Mouse (Mus musculus) frontal cortex, postnatal 25 days (tissue): Measurements from ENCODE around the gene Ggt1.
"Not testable (repeated sequence)": the region's sequence is repeated elsewhere in the genome, so short reads cannot be mapped to it uniquely, and the experiment has no call there.

Experiments used
- DNase-seq, 2 experiments: peaks; one replicate each; pipeline ENCODE4 v3.0.0; 2022; ENCODE audit warnings: low spot score in 2 of 2

Gene Ggt1

DNA sequence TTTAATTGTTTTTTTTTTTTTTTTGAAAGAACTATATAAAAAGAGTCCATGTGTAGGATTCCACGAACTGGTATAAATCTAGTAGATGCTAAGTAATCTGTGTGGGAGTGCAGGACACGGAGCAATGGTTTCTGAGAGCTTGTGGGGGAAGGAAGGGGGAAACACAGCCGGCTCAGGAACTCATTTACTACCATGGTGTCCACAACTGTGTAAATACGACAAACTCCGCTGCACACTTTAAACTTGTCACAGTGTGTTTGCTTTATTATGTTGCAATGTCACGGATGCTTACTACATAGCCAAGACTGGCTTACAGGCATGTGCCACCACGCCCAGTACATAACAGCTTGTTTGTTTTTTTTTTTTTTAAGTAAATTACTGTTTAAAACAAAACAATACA is 11.5 kb upstream of the Ggt1 start:
- DNase-seq, result no peak

DNA sequence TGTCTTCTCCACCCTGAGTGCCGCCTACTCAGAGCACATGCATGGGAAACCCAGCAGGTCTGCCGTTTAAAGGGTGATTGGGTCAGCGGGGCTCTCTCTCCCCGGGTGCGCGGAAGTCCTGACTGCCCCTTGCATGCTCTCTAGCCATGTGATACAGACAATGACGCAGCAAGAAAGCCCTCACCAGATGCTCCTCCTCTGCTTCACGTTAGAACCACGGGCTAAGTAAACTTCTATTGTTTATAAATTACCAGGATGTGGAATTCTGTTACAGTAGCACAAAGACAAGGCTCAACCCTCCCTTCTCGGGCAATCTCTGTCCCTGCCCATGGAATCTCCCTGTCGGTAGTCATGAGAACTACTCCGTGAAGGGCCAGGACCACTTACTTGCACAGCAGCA is 10.2 kb upstream of the Ggt1 start:
- no peak for DNase-seq

DNA sequence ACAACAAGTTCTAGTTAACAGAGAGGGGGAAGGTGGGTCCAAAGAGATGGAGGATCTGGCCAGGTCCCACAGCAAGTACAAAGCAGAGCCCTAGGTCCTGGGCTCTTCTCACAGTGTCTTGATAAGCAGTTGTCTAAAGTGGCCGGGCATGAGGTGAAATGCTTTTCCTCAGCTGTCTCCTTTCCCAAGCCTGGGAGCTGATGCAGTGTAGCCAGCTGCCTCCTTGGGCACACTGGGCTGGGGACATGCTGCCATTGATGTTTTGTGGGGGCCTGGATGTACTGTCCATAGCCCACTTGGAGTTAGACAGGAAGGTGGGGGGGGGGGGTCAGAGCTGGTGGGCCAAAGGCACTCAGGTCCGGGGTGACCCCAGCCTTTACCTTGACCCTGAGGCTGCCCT is 9.3 kb upstream of the Ggt1 start:
- no peak for DNase-seq

DNA sequence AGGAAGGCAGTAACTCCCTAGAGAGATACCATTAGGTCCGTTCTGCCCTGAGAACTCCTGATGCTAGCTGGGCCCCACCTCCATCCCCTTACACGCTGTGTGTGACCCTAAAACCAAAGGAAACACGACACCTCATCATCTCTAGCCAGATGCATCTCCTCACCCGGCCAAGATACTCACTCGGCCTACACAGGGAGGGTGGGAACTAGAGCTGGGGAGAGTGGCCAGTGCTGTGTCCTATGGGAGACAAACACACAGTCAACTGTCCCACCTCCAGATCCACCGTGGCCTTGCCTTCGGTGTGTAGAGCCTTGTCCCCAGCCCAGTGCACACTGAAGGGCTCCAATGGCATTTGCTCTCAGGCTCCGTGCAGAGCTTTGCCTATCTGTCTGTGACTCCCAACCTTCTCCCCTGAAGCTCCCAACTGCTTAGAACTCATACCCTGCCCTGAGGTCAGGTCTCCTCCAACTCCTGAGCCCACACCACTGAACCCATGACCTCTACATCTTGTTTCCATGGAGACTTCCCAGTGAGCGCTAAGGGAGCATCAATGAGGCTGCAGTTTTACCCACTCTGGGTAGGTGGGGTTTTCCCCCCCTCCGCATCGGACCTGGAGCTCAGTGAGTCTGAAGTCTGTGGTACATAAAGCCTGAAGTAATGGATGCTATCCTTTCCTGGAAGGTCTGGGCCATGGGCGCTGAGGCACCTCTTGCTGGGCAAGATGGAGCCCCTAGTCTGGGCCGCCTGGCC is 8.5 kb upstream of the Ggt1 start:
- DNase-seq, result no peak

DNA sequence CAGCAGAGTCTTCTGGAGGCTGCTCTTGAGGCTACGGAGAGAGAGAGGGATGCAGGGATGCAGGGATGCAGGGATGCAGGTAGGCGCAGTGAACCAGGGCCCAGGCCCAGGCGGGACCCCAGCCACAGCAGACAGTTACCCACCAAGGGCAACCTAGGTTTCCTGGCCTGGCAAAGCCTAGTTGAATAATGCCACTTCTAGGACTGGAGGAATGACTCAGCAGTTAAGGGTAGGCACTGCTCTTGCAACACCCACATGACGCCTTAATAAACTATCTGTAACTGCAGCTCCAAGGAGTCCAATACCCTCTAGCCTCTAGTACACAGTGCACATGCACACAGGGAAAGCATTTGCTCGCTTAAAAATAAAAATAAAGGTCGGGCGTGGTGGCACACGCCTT is 7.3 kb upstream of the Ggt1 start:
- no peak for DNase-seq

DNA sequence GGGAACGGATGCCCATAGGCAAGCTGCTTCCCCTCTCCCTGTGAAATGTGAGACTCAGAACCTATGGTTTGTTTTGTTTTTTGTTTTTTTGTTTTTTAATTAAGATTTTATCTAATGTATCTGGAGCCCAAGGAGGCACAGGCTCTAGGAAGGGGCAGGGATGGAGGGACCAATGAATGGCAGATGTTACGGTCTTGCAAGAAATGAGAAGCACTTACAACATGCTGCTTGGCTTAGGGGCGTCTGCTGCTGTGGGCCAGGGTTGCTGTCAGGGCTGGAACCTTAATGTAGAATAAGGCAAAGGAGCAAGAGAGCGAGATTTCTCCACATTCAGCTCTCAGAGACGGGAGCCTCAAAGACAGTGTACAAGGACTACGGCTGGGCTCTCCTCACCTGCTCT is 5.8 kb upstream of the Ggt1 start:
- no peak for DNase-seq

DNA sequence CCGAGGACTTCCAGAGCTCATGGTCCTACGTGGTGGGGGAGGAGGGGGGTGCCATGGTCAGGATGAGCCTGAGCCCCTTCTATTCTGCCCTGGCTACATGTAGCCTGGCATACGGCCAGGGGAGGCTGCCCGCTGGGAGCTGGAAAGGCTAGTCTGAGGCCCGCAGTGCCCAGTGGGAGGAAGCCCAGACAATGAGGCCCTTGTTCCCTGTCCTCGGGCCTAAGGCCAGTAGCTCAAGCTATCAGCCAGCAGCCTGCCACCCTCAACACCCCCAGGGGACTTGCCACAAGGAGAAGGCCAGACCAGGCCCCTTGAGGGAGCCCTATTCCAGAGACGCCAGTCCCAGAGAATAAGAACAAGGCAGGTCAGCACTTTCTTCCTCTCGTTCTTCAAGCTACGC is 5.4 kb upstream of the Ggt1 start:
- DNase-seq, result peak; percentile 28 to 55

DNA sequence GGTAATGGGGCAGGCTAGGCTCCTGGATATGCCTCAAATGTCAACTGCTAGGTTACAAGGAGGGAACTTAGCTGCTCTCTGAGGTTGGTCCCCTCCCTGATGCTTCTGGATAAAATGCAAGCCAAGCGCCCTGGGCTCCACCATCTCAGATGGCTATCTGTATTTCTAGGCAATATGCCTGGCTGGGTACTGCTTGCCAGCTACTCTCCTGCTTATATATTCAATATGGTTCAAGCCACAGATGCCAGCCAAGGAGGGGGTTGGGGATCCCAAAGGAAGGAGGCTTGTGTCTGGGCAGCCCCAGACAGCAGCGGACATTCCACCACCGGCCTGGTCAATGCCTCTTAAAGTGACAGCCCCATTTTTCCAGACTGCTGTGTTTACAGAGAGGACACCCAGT is 2.9 kb upstream of the Ggt1 start:
- no peak for DNase-seq

DNA sequence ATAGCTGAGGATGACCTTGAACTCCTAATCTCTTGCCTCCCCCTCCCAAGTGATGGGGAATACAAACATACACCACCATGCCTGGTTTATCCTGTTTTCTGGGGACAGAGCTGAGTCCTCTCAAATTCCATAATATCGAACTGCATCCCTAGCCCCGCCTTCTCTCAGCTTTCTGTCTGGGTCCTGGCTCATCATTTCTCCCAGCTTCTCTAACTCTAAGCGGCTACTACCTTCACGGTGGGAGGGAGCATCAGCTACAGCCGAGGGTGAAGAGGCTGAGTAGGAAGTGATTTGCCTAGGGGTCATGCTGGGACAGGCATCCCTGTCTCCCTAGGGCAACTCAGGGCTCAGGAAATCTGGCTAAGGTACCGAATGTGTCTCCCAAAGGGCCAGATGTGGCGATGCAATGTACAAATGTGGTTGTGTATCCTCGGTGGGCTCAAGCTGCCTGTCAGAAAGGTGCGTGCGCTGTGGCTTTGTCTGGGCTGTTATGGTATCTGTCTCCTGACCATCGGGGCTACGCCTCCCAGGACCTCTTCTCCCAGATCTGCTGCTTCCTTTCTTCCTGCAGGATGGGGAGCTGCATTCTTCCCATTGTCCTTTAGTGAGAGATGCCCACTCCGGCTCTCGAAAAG is 2.2 kb upstream of the Ggt1 start:
- DNase-seq, result no peak

DNA sequence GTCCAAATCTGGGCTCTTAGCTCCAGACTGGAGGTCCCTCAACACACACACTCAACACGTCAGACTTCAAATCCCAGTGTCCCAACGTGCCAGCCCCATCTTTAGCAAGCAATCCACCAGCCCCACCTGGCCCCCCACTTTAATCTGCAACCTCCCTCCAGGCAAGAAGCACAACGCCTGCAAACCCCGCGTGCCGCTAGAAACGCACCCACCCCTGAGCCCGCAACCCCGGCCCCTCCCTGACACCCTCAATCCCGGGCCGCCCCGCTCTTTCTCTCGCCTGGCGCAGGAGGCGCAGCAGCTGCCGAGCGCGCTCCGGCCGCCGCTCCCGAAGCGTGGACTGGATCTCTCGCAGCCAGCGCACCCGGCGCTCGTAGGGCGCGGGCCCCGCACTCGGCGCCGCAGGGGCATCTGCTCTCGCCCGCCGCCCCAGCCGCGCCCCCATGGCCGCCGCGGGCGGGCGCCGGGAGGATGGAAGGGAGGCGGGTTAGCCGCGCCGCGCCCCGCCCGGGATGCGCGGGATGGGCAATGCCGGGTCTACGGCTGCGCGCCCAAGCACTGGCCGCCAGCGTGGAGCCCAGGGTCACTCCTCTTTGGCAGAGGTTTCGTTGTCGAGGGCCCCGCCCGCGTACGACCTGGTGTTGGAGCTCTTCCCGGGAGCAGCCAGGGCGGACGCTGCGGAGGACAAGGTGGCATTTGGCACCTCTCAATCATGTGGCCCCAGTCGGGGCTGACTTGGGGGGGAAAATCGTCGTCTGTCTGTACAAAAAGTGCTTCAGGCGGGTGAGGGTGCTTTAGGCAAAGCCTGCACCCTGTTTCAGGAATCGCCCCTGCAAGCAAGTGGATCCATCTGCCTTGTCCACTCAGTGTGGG is 1.5 kb upstream of the Ggt1 start, which contains the start of gene Lrrc75b:
Lrrc75b (minus strand) TSS at position 655 of the 873 bp plus-strand sequence.
- peak in 1 of 2 experiments; percentile 26 for DNase-seq

DNA sequence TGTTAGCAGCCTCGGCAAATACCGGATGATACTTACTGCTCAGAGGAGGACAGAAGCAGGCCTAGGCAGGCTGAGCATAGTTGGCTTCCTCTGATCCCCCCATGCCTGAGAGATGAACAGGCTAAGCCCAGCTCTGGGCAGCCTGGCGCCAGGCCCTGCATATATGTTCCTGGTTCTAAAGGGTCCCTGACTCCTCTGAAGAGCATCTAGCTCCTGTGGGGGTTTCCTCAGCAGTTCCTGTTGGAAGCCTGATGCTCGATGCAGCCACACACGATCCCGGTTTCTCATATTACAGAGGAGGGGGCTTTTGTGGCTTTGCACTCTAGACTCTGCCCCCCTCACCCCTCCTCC is 880 bp upstream of the Ggt1 start:
- DNase-seq, result no peak

DNA sequence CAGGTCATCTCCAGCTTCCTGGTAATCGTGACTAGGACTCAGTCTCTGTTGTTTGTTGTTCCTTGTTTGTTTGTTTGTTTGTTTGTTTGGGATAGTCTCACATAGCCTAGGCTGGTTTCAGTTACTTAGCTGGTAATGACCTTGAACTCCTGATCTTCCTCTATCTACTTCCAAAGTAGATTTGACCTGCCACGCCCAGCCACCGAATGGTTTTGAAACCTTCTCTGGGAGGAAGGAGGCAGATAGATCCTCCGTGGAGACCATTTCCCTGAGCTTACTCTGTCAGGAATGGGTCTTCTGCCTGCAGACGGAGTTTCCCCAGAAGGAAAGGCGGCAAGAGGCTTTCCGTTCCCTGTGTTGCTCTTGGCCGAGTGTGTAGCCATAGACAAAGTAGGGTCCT is 1.2 kb downstream of the Ggt1 start:
- no peak for DNase-seq

DNA sequence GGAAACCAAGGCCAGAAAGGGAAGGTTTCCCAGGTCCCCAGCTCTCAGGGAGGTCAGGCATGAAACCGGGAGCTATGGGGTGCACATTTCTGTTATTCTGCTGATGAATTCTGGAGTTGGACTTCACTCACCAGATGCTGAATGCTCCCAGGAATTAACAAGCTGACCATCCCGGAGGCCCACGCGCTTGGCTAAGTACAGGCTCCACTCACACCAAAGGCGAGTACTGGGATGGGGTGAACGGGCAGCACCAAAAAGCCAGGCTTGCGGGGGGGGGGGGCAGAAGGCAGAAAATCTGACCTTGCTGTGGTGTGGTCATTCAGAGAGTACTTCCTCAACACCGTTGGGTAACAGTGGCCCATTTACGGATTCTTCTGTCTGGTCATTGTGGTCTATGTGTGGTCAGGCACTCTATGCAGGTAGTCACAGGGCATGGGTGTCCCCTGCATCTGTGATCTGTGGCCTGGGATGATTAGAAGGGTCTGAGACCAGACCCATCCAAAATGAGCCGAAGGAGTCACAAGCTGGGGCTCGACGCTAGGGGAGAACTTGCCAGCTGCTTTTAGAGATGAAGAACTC is 3.4 kb downstream of the Ggt1 start:
- DNase-seq, result no peak

DNA sequence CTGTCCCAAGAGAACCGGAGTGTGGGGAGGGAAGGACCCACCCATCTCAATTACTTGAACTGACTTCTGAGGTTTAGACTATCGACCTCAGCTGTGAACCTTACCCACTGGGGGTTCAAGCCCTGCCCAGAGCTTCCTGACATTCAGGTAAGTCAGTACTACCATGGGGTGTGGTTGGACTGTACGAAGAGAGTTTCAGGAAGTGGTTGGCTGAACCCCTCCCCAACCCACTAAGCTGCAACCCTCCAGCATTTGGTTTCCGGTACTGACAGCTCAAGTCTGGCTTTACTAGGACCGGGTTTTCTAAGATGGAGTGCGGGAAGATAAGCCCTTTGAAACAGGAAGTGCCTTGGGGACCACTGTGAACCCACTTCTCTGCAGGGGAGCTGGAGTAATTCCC is 4.0 kb downstream of the Ggt1 start:
- no peak for DNase-seq

DNA sequence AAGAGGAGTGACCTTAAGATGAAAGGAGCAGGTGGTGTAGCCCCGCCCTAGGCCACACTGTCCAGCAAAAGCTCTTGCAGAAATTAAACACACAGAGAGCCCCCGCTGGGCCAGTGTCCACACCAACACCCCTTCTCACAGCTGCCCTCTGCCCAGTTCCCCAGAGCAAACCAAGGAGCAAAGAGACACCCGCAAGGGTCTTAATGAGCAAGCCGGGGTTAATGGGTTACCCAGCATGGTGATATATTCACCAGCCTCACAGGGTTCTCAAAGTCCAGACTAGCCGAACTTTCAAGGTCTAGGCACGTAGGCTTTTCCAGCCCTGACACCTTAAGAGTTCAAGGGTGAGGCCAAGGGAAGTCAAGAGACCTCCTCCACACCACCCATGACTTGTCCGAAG is 4.5 kb downstream of the Ggt1 start:
- no peak for DNase-seq

DNA sequence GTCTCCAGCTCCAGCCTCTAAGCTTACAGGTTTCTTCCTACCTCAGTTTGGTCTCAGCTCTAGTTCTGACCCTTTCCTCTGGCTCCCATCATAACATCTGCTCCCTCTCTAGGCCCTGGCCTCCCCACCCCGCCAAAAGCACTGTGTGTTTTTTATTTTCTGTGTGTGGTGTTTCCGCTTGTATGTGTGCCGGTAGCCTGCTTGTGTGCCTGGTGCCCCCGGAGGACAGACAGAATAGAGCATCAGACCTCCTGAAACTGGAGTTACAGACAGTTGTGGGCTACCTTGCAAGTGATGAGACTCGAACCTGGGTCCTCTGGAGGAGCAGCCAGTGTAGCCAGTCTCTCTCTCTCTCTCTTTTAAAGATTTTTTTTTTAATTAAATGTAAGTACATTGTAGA is 4.9 kb downstream of the Ggt1 start:
- no peak for DNase-seq

DNA sequence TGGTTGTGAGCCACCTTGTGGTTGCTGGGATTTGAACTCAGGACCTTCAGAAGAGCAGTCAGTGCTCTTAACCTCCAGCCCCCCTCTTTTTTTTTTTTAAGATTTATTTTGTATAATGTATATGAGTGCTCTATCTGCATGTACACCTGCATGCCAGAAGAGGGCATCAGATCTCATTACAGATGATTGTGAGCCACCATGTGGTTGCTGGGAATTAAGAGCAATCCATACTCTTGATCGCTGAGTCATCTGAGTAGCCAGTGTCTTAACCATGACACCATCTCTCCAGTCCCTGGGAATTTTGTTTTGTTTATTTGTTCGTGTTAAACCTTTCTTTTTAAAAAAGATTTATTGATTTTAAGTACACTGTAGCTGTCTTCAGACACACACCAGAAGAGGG is 5.4 kb downstream of the Ggt1 start:
- DNase-seq, result not testable (repeated sequence)

DNA sequence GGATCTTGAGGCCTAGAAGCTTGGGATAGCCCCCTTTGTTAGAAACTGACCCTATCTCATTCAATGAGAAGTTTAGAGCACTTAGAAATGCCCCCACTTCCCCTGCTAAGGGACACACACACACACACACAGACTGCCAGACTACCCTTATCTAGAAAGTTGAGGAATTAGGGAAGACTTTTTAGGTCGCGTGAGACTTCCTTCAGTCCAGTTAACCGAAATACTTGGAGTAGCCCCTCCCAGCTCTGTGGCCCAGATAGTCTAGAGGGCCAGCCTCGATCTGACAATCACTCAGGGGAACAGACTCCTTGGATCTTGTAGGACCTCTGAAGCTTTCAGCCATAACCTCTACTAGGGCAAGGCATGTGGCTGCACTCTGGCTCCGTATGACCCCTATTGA is 6.6 kb downstream of the Ggt1 start:
- no peak for DNase-seq

DNA sequence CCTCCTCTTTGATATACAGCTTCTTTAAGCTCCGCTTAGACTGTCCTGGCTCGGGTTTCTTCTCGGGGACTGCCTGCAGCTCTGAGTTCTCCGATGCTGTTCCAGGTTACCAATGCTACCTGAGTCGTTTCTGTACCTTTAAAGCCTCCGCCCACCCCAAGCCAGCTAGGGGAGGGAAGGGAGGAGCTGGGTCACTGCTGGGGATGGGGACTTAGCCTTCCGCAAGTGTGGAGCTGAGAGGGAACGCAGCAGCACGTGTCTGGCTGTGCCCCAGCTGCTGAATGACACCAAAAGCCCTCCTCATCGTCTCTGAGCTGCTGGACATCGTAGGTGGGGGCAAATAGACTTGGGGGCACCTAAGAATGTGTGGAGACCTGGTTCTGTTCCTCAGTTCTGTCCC is 7.0 kb downstream of the Ggt1 start:
- DNase-seq, result no peak

DNA sequence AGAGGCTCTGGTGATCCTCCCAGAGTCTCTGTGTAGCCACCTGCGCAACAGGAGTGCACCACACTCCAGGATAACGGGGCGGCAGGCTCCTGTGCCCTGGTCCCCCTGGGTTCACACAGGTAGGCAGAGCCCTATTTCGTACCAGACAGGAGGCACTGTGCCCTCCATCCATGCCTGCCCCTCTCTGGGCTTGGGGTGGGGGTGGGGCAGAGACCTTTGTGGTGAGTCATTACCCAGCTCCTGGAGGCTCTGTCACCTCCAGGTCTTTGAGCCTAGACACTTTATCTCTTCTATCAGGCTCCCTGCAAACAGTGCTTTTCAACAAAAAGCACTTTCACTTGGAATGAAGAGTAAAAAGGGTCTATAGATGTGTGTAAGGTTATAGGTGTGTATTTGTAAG is 7.4 kb downstream of the Ggt1 start:
- DNase-seq, result no peak

DNA sequence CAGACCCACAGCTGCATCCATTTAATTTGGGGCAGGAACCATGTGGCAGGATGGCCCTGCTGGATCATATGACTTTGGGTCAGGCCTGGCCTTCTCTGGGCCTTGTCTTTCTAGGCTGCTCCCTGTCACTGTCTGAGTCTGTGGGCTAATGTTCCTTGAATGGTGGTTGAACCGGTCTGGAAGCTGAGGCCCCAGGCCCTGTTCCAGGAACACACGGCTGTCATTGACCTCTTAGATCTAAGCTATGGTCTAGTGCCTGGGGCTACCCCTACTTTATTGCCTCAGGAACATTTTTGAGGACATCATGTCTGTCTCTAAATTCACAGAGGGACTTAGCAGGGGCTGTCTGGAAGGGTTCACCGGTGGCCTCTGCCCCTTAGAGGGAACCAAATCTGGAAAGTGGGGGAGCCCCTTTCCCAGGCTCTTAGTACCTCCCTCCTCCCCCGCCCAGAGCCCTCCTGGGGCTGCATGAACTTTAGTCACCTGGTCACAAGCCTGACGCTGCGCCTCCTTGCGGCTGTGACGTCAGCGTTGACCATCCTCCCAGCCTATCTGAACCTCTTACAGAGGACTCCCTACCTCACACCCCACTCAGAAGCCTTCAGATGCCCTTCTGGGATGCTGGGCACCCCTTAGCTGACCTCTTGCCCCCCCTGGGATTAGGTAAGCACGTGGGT is 9.7 kb downstream of the Ggt1 start:
- DNase-seq, result no peak

DNA sequence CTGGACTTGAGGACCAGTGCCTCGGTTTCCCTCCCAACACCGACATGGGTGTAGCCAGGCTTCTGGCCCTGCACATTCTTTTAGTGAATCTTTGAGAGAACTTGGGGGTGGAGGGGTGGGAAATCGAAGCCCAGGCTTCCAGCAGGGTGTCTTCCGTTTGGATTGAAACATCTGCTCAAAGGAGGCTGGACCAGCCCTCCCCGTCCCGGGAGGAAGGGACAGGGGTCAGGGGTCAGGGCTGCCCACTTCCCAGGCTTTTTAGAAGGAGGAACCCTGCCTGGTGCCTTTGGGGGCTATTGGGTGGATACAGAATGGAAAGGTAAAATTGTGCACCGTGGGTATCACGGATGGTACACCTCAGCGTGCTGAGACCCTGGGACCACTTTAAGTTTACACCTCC is 10.5 kb downstream of the Ggt1 start:
- no peak for DNase-seq
